Mouse (Mus musculus) megakaryocyte-erythroid progenitor cell, adult 5 weeks (primary cell): ENCODE results near the gene Ccng1. TPM values are rescaled to one million over a fixed set of nuclear protein-coding genes. Genes with fewer than 3 reads are reported as not detected.

Experiments used
- polyA plus RNA-seq: library from polyadenylated mRNA; stranded (reverse); fragments of >175 nt; gene quantifications from 2 replicates; pipeline ENCODE4 v1.2.3, GENCODE M21; 2012

The Ccng1 gene
- 17.5 and 19.6 TPM in 2 replicates for polyA plus RNA-seq

DNA sequence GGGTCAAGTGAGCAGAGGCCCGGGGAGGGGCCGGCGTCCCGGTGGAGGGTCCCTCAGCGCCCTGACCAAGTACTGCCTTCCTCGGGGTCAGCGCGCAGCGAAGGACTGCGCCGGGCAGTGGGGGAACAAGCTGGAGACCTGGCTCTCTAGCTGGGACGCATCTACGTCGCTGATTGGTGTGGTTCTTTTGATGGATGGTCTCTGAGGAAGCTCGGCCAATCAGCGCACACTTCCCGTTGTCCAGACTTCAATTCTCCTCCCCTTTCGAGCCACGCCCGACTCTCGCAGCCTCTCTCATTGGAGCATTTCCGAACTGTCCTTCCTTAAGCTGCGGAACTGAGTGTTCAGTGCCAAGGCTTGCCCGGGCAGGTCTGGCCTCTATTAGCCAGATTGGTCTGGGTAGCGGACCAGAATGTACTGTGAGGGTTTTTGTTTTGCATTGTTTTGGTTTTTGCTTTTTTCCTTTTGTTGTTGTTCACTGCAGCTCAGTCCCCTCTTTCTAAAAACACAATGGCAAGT, at the start of gene Ccng1:
Gene Ccng1 (minus strand): TSS at position 203 of the 519 bp plus-strand sequence.

DNA sequence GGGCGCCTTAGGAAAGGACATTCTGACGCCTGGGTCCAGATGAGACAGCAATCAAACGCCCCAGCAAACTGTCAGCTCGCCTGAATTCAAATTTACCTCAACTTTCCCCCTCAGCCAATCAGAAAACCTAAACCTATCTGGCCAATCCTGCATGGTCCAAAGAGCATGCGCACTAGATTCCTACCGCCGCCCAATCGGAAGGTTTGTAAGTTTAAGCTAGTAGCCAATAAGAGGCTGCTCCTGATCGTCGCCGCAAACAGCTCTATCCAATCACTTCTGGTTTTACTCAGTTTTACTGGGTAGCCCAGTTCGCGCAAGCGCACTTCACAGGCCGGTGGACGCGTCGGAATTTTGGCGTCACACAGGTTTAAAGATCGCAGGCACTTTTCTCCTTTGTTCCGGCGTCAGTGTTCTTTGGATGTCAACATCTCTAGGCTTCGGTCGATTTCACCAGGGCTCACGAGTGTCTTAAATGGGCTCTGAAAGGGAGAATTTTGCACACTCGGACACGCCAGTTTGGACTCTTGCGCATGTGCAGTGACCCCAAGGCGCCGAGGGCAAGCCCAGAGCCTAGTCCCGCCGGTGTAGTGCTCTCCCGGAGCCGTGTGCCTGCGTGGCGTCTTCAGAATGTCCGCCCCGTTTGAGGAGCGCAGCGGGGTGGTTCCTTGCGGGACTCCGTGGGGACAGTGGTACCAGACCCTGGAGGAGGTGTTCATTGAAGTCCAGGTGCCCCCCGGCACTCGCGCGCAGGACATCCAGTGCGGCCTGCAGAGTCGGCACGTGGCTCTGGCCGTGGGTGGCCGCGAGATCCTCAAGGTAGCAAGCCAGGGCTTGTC, 21.6 kb downstream of the Ccng1 start, which contains the start of the genes Hmmr and Nudcd2:
Gene Hmmr (minus strand): TSS at position 84 of the 836 bp plus-strand sequence.
Gene Nudcd2 (plus strand): TSS at position 329 of the 836 bp plus-strand sequence.

Other genes with a start within 250 kb of the Ccng1 start
- gene Mat2b, start 60.1 kb downstream of the Ccng1 start, polyA plus RNA-seq = 71.6 and 88.5 TPM in 2 replicates
- 1.3 and 2.4 TPM in 2 replicates for gene Hmmr, start 21.9 kb downstream of the Ccng1 start, polyA plus RNA-seq
- gene Nudcd2, start 21.6 kb downstream of the Ccng1 start, polyA plus RNA-seq = 41.1 and 42.0 TPM in 2 replicates